Mouse (Mus musculus) liver, embryonic 14.5 days (tissue): ENCODE measurements at regions not wholly inside any gene's neighbourhood (a gene's known extent, or its start where the extent isn't known, plus 50 kb on each side); places are given as distances from the start of the nearest gene placed in this dataset.

Experiments used
- ATAC-seq: fragments of 200-750 bp; cut with Nextera tagmentation; 2 replicates; pipeline ENCODE4 v1.8.0; 2017; ENCODE audit warnings: moderate number of reproducible peaks, mild to moderate bottlenecking, moderate library complexity; ENCODE audit not compliant: insufficient read depth
- DNase-seq, 3 experiments: peaks; one replicate each; pipeline ENCODE4 v3.0.0-alpha.2; 2012 to 2013; ENCODE audit warnings: low read depth in 3 of 3, low spot score in 3 of 3
- H3K27ac ChIP-seq: fragments of 300-500 bp; sonication (generic); 2 replicates; pipeline ENCODE4 v1.5.1; 2014; ENCODE audit warnings: moderate library complexity, mild to moderate bottlenecking, control low read depth, inconsistent platforms
- H3K27me3 ChIP-seq: fragments of 300-500 bp; sonication (generic); 2 replicates; pipeline ENCODE4 v1.6.1; 2014; ENCODE audit warnings: mild to moderate bottlenecking, low read length, moderate library complexity; ENCODE audit not compliant: control insufficient read depth, insufficient read depth
- H3K36me3 ChIP-seq: fragments of 300-500 bp; sonication (generic); replicated peaks from 2 replicates; pipeline ENCODE4 v1.6.1; 2014; ENCODE audit warnings: low read depth; ENCODE audit not compliant: control insufficient read depth, insufficient read depth
- H3K4me1 ChIP-seq, 2 experiments: fragments of 200-500 bp in 1 of 2; fragments of 300-500 bp in 1 of 2; sonication (generic) in 1 of 2; replicated peaks; 2 replicates each; pipeline ENCODE4 v1.6.1; 2012 to 2014; ENCODE audit warnings: antibody characterized with exemption in 1 of 2, inconsistent platforms in 1 of 2, low read length in 1 of 2; ENCODE audit not compliant: control insufficient read depth in 2 of 2, insufficient read depth in 2 of 2
- H3K4me2 ChIP-seq: fragments of 300-500 bp; sonication (generic); 2 replicates; pipeline ENCODE4 v1.6.1; 2014; ENCODE audit warnings: low read depth, mild to moderate bottlenecking, control low read depth, moderate library complexity
- H3K4me3 ChIP-seq, 2 experiments: fragments of 200-500 bp in 1 of 2; fragments of 300-500 bp in 1 of 2; sonication (generic) in 1 of 2; 2 replicates each; pipeline ENCODE4 v1.5.1; 2012 to 2014; ENCODE audit warnings: low read depth in 2 of 2, low read length in 2 of 2, mild to moderate bottlenecking in 2 of 2, control low read depth in 1 of 2, inconsistent platforms in 1 of 2, moderate library complexity in 1 of 2; ENCODE audit not compliant: insufficient read depth in 1 of 2
- H3K9ac ChIP-seq: fragments of 300-500 bp; sonication (generic); replicated peaks from 2 replicates; pipeline ENCODE4 v1.6.1; 2014; ENCODE audit warnings: mild to moderate bottlenecking, control low read depth, moderate library complexity
- H3K9me3 ChIP-seq: fragments of 300-500 bp; sonication (generic); 2 replicates; pipeline ENCODE4 v1.6.1; 2016; ENCODE audit warnings: low read length, mixed read lengths; ENCODE audit not compliant: control insufficient read depth
- CTCF ChIP-seq: IDR thresholded peaks from 2 replicates; pipeline ENCODE4 v1.5.1; 2016; ENCODE audit warnings: antibody characterized with exemption, low read depth, control low read depth
- EP300 ChIP-seq: IDR thresholded peaks from 2 replicates; pipeline ENCODE4 v1.6.1; 2016; ENCODE audit warnings: antibody characterized with exemption, low read depth
- WGBS: fragments of 180-500 bp; shearing (Covaris S2); extraction: QIAGEN DNeasy Blood & Tissue Kit; methylation state at CpG from one replicate; pipeline ENCODE4 v1.1.7; 2014; ENCODE audit not compliant: insufficient replicate concordance; 5-methylcytosine and 5-hydroxymethylcytosine counted together

- H3K4me3 ChIP-seq, result no peak overlapping the region
- TF ChIP-seq EP300, result no peak
- no peak for TF ChIP-seq CTCF
- H3K27me3 ChIP-seq, result no peaks in the 10 kb centered on the region
- H3K36me3 ChIP-seq, result no peaks in the 10 kb centered on the region
- no peak for DNase-seq
- H3K4me1 ChIP-seq, result no peaks in the 10 kb centered on the region
- no peaks in the 10 kb centered on the region for H3K9me3 ChIP-seq
- no peak overlapping the region for H3K27ac ChIP-seq
- ATAC-seq, result no peak
- H3K9ac ChIP-seq, result no peak overlapping the region
- H3K4me2 ChIP-seq, result no peak overlapping the region
- 63% methylated on average over 10 of the region's 10 CpGs for WGBS
Observed at GRCm38 (mm10) chr14:24922006-24922405, 435.1 kb downstream of the Rps24 start.

- Histone ChIP-seq H3K36me3 (no peaks in the 10 kb centered on the region), H3K4me1 (no peaks in the 10 kb centered on the region), H3K4me3 (no peak overlapping the region), H3K4me2 (no peak overlapping the region), H3K27ac (no peak overlapping the region), H3K27me3 (no peaks in the 10 kb centered on the region), H3K9me3 (no peaks in the 10 kb centered on the region), H3K9ac (no peak overlapping the region)
- ATAC-seq (no peak), DNase-seq (no peak)
- TF ChIP-seq CTCF (no peak), EP300 (no peak)
- WGBS, result 55% methylated on average over 3 of the region's 3 CpGs
Observed at GRCm38 (mm10) chr14:24924561-24924960, 437.6 kb downstream of the Rps24 start.

GRCm38 (mm10) chr14:24926086-24927048 lies 439.4 kb downstream of the Rps24 start:
- Histone ChIP-seq H3K9ac (no peak overlapping the region), H3K9me3 (no peaks in the 10 kb centered on the region), H3K4me2 (no peak overlapping the region), H3K4me1 (peaks cover 0 to 8% of the 10 kb centered on the region in 2 experiments; a peak in 1 of 4 replicates), H3K36me3 (no peaks in the 10 kb centered on the region), H3K4me3 (no peak overlapping the region), H3K27ac (no peak overlapping the region), H3K27me3 (no peaks in the 10 kb centered on the region)
- ATAC-seq (no peak), DNase-seq (no peak)
- 47% methylated on average over 11 of the region's 11 CpGs for WGBS
- no peak for TF ChIP-seq CTCF
- no peak for TF ChIP-seq EP300

- Histone ChIP-seq H3K4me3 (no peak overlapping the region), H3K4me2 (no peak overlapping the region), H3K9me3 (no peaks in the 10 kb centered on the region), H3K9ac (no peak overlapping the region), H3K36me3 (no peaks in the 10 kb centered on the region), H3K27me3 (no peaks in the 10 kb centered on the region), H3K27ac (no peak overlapping the region), H3K4me1 (peaks cover 0 to 8% of the 10 kb centered on the region in 2 experiments; a peak in 1 of 4 replicates)
- no peak for DNase-seq
- TF ChIP-seq CTCF (no peak), EP300 (no peak)
- no peak for ATAC-seq
- 37% methylated on average over 3 of the region's 3 CpGs for WGBS
Observed at GRCm38 (mm10) chr14:24928726-24929125, 441.8 kb downstream of the Rps24 start.

GRCm38 (mm10) chr14:24930251-24930650 lies 443.3 kb downstream of the Rps24 start:
- WGBS, result 64% methylated on average over 7 of the region's 7 CpGs
- TF ChIP-seq CTCF (no peak), EP300 (no peak)
- Histone ChIP-seq H3K4me3 (no peak overlapping the region), H3K27me3 (no peaks in the 10 kb centered on the region), H3K36me3 (no peaks in the 10 kb centered on the region), H3K9me3 (no peaks in the 10 kb centered on the region), H3K9ac (no peak overlapping the region), H3K4me1 (peaks cover 0 to 8% of the 10 kb centered on the region in 2 experiments; a peak in 1 of 4 replicates), H3K4me2 (no peak overlapping the region), H3K27ac (no peak overlapping the region)
- ATAC-seq (no peak), DNase-seq (no peak)
